Mouse (Mus musculus) hindbrain, embryonic 13.5 days (tissue): ENCODE data around the gene Xylt2. TPM values are rescaled to one million over a fixed set of nuclear protein-coding genes. Genes with fewer than 3 reads are reported as not detected.
A peak's percentile ranks its signal among the peaks of the same experiment; 100 is the strongest.

ENCODE experiments used
- ATAC-seq: fragments of 200-750 bp; cut with Nextera tagmentation; 2 replicates; pipeline ENCODE4 v1.8.0; 2017; ENCODE audit warnings: moderate TSS enrichment; ENCODE audit not compliant: low FRiP score
- H3K27ac ChIP-seq: fragments of 300-500 bp; sonication (generic); 2 replicates; pipeline ENCODE4 v1.5.1; 2015; ENCODE audit warnings: inconsistent platforms, mild to moderate bottlenecking, moderate library complexity
- H3K27me3 ChIP-seq: fragments of 300-500 bp; sonication (generic); 2 replicates; pipeline ENCODE4 v1.6.1; 2015; ENCODE audit warnings: mild to moderate bottlenecking, inconsistent platforms
- H3K36me3 ChIP-seq: fragments of 300-500 bp; sonication (generic); 2 replicates; pipeline ENCODE4 v1.6.1; 2015; ENCODE audit warnings: mild to moderate bottlenecking, inconsistent platforms
- H3K4me1 ChIP-seq: fragments of 300-500 bp; sonication (generic); replicated peaks from 2 replicates; pipeline ENCODE4 v1.6.1; 2015; ENCODE audit warnings: inconsistent platforms
- H3K4me2 ChIP-seq: fragments of 300-500 bp; sonication (generic); 2 replicates; pipeline ENCODE4 v1.6.1; 2015; ENCODE audit warnings: inconsistent platforms, mild to moderate bottlenecking, moderate library complexity
- H3K4me3 ChIP-seq: fragments of 300-500 bp; sonication (generic); 2 replicates; pipeline ENCODE4 v1.5.1; 2015; ENCODE audit warnings: mild to moderate bottlenecking, inconsistent platforms
- H3K9ac ChIP-seq: fragments of 300-500 bp; sonication (generic); 2 replicates; pipeline ENCODE4 v1.6.1; 2015; ENCODE audit warnings: mild to moderate bottlenecking, inconsistent platforms
- H3K9me3 ChIP-seq: fragments of 300-500 bp; sonication (generic); 2 replicates; pipeline ENCODE4 v1.6.1; 2016; ENCODE audit warnings: inconsistent platforms
- WGBS: fragments of 180-500 bp; shearing (Covaris S2); methylation state at CpG from one replicate; pipeline ENCODE4 v1.1.7; 2015; 5-methylcytosine and 5-hydroxymethylcytosine counted together
- polyA plus RNA-seq: library from polyadenylated mRNA; unstranded; fragments of >200 nt; fragmentation: Nextera tagmentation; extraction: Ambion mirVana; gene quantifications from 2 replicates; pipeline ENCODE4 v1.2.1, GENCODE M21; 2015

The Xylt2 gene
- 12.2 TPM in 2 replicates for polyA plus RNA-seq

DNA sequence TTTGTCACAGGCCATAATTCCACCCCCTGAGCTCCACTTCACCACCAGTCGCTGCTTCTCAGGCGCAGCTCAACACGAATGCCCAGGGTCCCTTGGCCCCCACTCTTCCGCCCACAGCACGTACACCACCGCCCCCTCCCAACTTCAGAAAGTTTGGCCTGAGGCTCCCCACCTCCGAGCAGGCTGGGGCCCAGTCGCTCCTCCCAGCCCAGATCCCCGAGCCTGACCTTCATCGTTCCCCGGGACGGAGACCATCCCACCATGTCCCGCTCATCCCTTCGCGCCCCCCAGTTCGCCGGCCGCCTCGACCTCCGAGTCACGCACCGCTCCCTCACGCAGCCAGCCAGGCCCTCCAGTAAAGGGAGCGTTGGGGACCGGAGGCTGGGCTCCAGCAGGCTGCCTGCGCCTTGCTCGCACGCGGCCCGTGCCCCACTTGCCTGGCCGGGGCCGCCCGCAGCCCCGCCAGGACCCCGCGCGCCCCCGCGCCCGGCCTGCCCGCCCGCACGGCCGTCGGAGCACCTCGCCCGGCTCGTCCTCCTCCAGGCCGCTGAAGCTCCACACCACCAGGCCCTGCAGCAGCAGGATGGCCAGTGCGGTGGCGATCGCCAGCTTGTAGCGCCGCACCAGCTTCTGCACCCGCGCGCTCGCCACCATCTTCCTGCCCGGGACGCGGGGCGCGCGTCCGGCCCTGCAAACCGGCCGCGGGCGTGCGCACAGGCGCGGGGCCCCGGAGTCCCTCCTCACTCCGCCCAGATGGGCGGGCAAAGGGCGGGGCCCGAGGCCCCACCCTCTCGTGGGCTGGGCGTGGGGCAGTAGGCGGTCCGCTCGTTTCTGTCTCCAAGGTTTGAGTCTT, at the start of gene Xylt2:
Gene Xylt2 (minus strand): TSS at position 762 of the 853 bp plus-strand sequence.
- H3K27me3 ChIP-seq = no peaks in the 10 kb centered on the region
- WGBS = under 1% methylated on average over 78 of the region's 82 CpGs
- no peaks in the 10 kb centered on the region for H3K36me3 ChIP-seq
- no peaks in the 10 kb centered on the region for H3K9me3 ChIP-seq
- H3K4me1 ChIP-seq = peaks cover 41% of the 10 kb centered on the region
- H3K4me2 ChIP-seq = peak within 1 kb of the TSS; percentile 70
- peak within 1 kb of the TSS; percentile 93 for H3K4me3 ChIP-seq
- peak within 1 kb of the TSS; percentile 95 for H3K9ac ChIP-seq
- ATAC-seq = peak; percentile 95
- H3K27ac ChIP-seq = peak within 1 kb of the TSS; percentile 95

DNA sequence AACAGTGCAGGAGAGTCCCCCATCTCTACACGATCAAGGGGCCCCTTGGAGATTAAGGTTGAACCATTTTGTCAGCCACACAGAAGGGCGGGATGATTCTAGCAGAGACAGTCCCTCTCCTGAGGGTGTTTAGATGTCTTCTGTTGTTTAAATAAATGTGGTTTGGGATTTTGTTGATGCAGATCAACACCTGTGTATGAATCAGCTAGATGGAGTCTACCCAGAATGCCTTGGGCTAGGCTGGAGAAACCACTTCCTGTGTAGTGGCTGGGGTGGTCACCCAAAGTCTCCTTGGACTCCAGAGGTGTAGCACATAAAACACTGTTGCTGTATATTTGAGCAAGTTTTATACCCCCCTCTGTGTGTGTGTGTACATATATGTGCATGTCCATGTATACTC, 41.9 kb upstream of the Xylt2 start:
- Histone ChIP-seq H3K9ac (no peak overlapping the region), H3K4me1 (peaks cover 12% of the 10 kb centered on the region), H3K27ac (no peak overlapping the region), H3K4me3 (no peak overlapping the region), H3K9me3 (no peaks in the 10 kb centered on the region), H3K4me2 (no peak overlapping the region), H3K36me3 (no peaks in the 10 kb centered on the region), H3K27me3 (no peaks in the 10 kb centered on the region)
- 88% methylated on average over 2 of the region's 2 CpGs for WGBS
- ATAC-seq = no peak

DNA sequence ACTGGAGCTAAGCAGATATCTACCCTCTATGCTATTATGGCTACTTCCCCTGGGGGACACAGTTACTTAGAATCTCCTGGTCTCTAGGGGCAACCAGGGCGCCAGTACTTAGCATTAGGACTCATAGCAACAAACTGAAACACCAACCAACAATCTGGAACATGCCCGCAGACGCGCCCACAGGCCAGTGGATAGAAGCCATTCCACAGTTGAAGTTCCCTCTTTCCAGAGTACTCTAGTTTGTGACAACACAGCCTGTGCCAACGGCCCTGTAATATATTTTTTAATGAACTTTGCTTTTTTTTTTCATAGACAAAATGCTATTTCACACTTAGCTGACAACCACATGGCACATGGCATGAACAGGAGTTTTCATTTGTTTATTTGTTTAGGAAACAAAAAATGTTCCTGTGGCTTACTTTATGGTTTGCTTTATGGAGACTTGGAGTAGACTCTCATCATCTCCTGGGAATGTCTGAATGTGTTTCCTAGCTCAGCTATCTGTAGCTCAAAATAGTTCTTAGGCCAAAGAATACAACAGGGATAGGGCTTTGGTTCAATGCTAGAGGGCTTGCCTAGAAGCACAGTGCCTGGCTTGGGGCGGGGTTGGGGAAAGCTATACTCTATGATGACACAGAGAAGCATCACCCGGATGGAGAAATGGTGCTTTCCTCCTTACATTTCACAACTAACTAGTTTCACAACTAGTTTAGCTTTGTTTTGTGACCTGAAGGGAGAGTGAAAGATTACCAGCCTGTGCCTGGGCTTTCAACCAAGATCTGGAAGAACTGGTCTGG, 41.0 kb upstream of the Xylt2 start:
- Histone ChIP-seq H3K27ac (no peak overlapping the region), H3K9ac (no peak overlapping the region), H3K36me3 (no peaks in the 10 kb centered on the region), H3K4me1 (peaks cover 12% of the 10 kb centered on the region), H3K9me3 (no peaks in the 10 kb centered on the region), H3K4me2 (no peak overlapping the region), H3K27me3 (0 out of 2 replicates have a peak, but pooled peaks cover 3% of the 10 kb centered on the region), H3K4me3 (no peak overlapping the region)
- WGBS = 86% methylated on average over 7 of the region's 7 CpGs
- ATAC-seq = no peak

DNA sequence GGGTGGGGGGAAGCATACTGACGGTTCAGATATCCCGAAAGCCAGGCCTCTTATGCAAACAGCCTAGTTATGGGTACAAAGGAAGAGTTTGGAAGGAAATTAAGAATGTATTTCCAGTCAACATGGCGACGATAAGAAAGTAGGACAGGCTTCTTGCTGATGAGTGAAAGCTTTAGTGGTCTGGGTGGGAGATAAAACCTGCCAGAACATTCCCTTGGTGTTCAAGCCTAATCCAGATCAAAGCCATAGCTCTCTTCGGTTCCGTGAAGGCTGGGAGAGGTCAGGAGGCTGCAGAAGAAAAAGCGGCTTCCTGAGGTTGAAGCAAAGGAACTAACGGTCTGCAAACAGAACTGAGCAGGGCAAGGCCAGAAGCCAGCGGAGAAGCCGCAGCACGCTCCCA, 39.9 kb upstream of the Xylt2 start:
- no peak for ATAC-seq
- Histone ChIP-seq H3K4me1 (peaks cover 12% of the 10 kb centered on the region), H3K9me3 (no peaks in the 10 kb centered on the region), H3K4me3 (no peak overlapping the region), H3K9ac (no peak overlapping the region), H3K36me3 (no peaks in the 10 kb centered on the region), H3K4me2 (no peak overlapping the region), H3K27me3 (0 out of 2 replicates have a peak, but pooled peaks cover 3% of the 10 kb centered on the region), H3K27ac (no peak overlapping the region)
- WGBS = 45% methylated on average over 11 of the region's 11 CpGs

DNA sequence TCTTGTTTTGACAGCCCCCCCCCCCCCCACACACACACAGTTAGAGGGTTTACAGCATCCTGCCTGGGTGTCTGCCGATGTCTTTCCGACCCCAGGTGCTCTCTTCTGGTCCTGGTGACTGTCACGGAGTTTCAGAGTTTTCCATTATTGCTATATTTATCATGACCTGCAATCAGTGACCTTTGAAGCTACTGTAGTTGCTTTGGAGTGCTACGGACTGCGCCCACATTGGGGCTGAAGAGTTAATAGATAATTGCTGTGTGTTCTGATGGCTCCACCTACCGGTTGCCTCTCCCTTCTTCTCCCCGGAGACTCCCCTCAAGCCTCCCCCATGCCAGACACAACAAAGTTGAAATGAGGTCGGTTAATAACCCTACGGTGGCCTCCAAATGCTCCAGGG, 39.4 kb upstream of the Xylt2 start:
- H3K36me3 ChIP-seq = no peaks in the 10 kb centered on the region
- no peak overlapping the region for H3K9ac ChIP-seq
- H3K4me1 ChIP-seq = peaks cover 12% of the 10 kb centered on the region
- no peak overlapping the region for H3K4me3 ChIP-seq
- 0 out of 2 replicates have a peak, but pooled peaks cover 3% of the 10 kb centered on the region for H3K27me3 ChIP-seq
- no peak overlapping the region for H3K27ac ChIP-seq
- 0 out of 2 replicates have a peak overlapping the region, but pooled peaks have one; percentile 6 for H3K4me2 ChIP-seq
- no peak for ATAC-seq
- 11% methylated on average over 9 of the region's 9 CpGs for WGBS
- H3K9me3 ChIP-seq = no peaks in the 10 kb centered on the region

DNA sequence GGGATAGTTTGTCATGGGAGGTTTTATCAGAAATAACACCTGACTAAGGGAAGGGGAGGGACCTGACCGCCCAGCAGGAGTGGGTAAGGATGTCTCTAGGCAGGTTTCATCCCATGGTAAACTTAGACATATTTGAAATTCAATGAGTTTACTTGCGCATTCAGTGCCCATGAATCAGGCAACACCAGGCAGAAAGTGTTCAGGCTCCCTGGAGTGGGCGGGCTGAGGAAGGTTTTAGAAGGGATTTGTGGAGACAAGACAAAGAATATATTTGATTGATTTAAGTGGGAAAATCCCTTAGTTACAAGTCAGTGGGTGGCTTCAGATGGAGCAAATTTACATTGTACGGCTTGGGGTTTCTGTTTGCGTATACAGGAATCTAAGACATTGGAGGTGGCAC, 38.3 kb upstream of the Xylt2 start:
- 73% methylated on average over 5 of the region's 5 CpGs for WGBS
- H3K4me1 ChIP-seq = peaks cover 12% of the 10 kb centered on the region

DNA sequence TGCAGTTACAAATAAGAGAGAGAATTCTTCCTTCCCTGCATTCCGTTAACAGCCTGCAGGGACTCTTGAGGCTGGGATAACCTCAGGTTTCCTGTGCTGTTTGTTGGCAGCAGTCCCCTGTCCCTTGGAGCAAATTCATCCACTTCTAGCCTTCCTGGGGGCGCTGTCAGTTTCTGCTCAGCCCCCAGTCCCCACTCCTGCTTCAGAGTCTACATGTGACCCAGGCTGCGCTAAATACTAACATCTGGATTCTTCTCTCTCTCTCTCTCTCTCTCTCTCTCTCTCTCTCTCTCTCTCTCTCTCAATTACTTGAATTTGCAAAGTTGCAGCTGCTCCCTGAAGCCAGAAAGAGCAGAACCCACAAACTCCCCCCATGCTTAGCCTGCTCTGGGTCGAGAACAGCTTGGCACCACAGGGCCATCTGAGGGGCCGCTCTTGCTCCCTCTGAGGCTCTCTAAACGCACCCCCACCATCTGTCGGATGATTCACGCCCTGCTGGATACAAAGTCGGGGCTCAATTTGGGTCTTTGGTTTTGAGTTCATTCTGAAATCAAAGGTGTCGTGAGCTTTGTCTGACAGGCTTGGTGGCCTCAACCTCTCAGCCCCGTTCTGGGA, 36.0 kb upstream of the Xylt2 start:
- no peak overlapping the region for H3K9ac ChIP-seq
- H3K27me3 ChIP-seq = 0 out of 2 replicates have a peak, but pooled peaks cover 3% of the 10 kb centered on the region
- ATAC-seq = no peak
- no peaks in the 10 kb centered on the region for H3K36me3 ChIP-seq
- H3K4me2 ChIP-seq = no peak overlapping the region
- no peaks in the 10 kb centered on the region for H3K9me3 ChIP-seq
- no peak overlapping the region for H3K27ac ChIP-seq
- WGBS = 56% methylated on average over 11 of the region's 11 CpGs
- peaks cover 12% of the 10 kb centered on the region for H3K4me1 ChIP-seq
- H3K4me3 ChIP-seq = no peak overlapping the region

More for the DNA sequence above, 38.3 kb upstream of the Xylt2 start:
- Histone ChIP-seq H3K27ac (no peak overlapping the region), H3K9me3 (no peaks in the 10 kb centered on the region), H3K4me3 (no peak overlapping the region), H3K9ac (no peak overlapping the region), H3K4me2 (no peak overlapping the region), H3K36me3 (no peaks in the 10 kb centered on the region), H3K27me3 (0 out of 2 replicates have a peak, but pooled peaks cover 3% of the 10 kb centered on the region)
- ATAC-seq = no peak

DNA sequence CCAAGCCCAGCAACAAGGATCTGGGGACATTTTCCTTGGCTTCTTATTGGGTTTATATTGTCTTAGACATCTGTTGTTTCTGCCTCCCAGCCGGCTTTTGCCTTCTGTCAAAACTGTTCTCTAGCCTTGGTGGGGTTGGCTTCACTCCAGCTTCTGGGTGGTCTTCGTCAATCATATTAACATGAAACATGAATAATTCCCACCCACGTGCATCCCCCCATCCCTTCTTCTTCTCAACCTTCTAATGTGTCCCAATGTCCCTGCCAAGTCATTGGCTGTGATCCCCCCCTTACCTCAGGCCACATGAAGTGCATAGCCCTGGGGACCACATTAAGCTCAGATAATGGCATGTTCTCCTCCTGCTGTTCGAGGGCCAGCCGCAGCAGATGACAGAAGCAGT, 27.2 kb upstream of the Xylt2 start, which contains the start of gene Gm11541:
Gene Gm11541 (minus strand): TSS at position 28 of the 400 bp plus-strand sequence.
- Histone ChIP-seq H3K9ac (no peak within 1 kb of the TSS), H3K4me3 (no peak within 1 kb of the TSS), H3K36me3 (no peaks in the 10 kb centered on the region), H3K27me3 (no peaks in the 10 kb centered on the region), H3K27ac (no peak within 1 kb of the TSS), H3K4me2 (no peak within 1 kb of the TSS), H3K9me3 (no peaks in the 10 kb centered on the region), H3K4me1 (peaks cover 13% of the 10 kb centered on the region)
- ATAC-seq = no peak
- 61% methylated on average over 5 of the region's 5 CpGs for WGBS

DNA sequence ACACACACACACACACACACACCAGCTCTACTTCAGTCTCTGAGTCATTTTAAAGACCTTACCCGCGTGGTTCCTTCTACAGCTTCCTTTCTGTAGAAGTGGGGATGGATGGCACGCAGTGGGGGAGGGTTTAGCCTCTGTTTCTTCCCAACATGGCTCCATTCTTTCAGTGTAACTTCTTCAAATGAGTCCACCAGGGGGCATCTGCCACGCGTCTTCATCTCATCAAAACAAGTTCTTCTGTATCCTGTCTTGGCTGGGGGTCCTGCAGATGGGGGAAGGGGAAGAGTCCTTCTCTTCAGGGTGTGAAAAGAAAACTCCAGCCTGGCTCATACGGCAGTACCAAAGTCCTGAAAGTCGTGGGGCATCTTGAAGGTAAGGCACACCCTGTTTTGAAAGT, 26.7 kb upstream of the Xylt2 start:
- no peak overlapping the region for H3K27ac ChIP-seq
- no peaks in the 10 kb centered on the region for H3K9me3 ChIP-seq
- no peak overlapping the region for H3K4me2 ChIP-seq
- no peak overlapping the region for H3K4me3 ChIP-seq
- no peaks in the 10 kb centered on the region for H3K27me3 ChIP-seq
- H3K9ac ChIP-seq = no peak overlapping the region
- 39% methylated on average over 7 of the region's 7 CpGs for WGBS
- no peaks in the 10 kb centered on the region for H3K36me3 ChIP-seq
- no peak for ATAC-seq
- H3K4me1 ChIP-seq = peaks cover 13% of the 10 kb centered on the region

DNA sequence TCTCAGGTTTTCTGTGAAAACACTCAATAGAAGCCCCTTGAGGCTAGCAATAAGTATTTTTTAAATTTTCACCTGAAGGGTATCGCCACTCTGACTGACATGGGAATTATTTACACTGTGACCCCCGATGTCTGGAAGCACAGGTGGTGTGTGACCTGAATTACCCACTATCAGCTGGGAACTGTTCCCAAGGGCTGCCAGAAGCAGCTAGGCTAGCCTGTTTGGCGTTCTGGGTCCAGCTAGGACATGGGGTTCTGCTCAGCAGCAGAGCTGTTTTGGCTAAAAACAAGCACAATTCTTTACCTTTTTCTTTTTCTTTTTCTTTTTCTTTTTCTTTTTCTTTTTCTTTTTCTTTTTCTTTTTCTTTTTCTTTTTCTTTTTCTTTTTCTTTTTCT, 24.9 kb upstream of the Xylt2 start:
- no peak overlapping the region for H3K9ac ChIP-seq
- 45% methylated on average over 3 of the region's 3 CpGs for WGBS

DNA sequence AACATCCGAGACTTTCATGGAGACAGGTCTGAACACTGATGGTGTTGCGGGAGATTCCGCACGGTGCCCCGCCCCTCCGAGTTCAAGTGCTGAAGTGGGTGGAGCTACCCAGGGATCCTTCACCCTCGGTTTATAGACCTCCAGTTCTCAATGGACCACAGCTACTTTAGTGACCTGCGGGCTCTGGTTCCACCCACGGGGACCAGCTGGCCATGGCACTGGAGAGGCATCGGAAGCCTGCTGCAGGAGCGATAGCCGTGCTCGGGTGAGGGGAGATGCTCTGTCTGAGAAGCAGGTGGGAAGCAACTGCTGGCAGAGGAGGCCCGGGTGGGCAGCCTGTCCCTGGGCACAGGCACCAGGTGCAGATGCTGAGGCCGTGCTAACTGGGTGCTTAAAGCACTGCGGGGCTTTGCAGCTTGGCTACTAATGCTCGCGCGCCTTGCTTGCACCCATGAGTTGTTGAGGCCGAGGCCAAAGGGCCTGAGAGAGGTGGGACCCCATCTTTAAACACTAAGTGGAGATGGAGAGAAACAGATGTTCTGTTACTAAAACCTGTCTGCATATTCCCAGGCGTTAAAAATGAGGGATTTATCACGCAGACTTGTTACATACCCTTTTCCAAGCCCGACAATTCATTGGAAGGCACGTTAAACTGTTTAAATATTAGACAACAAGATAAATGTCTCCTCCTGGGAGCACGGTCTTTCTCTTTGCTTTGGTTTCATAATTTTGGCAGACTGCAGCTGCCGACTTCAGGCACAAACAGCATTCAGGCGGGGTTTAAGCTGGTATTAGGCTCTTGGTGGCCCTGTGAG, 24.3 kb upstream of the Xylt2 start:
- ATAC-seq = no peak
- Histone ChIP-seq H3K9ac (no peak overlapping the region), H3K4me2 (0 out of 2 replicates have a peak overlapping the region, but pooled peaks have one; percentile 3), H3K27ac (no peak overlapping the region), H3K27me3 (no peaks in the 10 kb centered on the region), H3K9me3 (no peaks in the 10 kb centered on the region), H3K4me3 (no peak overlapping the region), H3K4me1 (peaks cover 18% of the 10 kb centered on the region), H3K36me3 (no peaks in the 10 kb centered on the region)
- WGBS = 59% methylated on average over 27 of the region's 27 CpGs

More for the DNA sequence above, 24.9 kb upstream of the Xylt2 start:
- Histone ChIP-seq H3K4me2 (no peak overlapping the region), H3K4me1 (peaks cover 18% of the 10 kb centered on the region), H3K36me3 (no peaks in the 10 kb centered on the region), H3K9me3 (no peaks in the 10 kb centered on the region), H3K27ac (no peak overlapping the region), H3K27me3 (no peaks in the 10 kb centered on the region), H3K4me3 (no peak overlapping the region)
- no peak for ATAC-seq
